Mouse (Mus musculus): ENCODE data around the gene Cd180.

The Cd180 gene

GRCm38 (mm10) chr13:102693341-102693801, at the start of gene Cd180:
Cd180 (plus strand) TSS chr13:102693558.
- no peak for DNase-seq (ENCODE audit: low read depth, low spot score)

GRCm38 (mm10) chr13:102644344-102644743, 49.0 kb upstream of the Cd180 start:
- DNase-seq (ENCODE audit: low read depth, low spot score): no peak

- DNase-seq (ENCODE audit: low read depth, low spot score): peak; percentile 61
These were observed 48.4 kb upstream of the Cd180 start for GRCm38 (mm10) chr13:102644789-102645551.

- DNase-seq (ENCODE audit: low read depth, low spot score): no peak
These were observed 47.0 kb upstream of the Cd180 start for GRCm38 (mm10) chr13:102646271-102646771.

GRCm38 (mm10) chr13:102647511-102647910, 45.8 kb upstream of the Cd180 start:
- no peak for DNase-seq (ENCODE audit: low read depth, low spot score)

- DNase-seq (ENCODE audit: low read depth, low spot score): no peak
These were observed 41.0 kb upstream of the Cd180 start for GRCm38 (mm10) chr13:102652303-102652889.

GRCm38 (mm10) chr13:102655071-102655570, 38.2 kb upstream of the Cd180 start:
- no peak for DNase-seq (ENCODE audit: low read depth, low spot score)

- no peak for DNase-seq (ENCODE audit: low read depth, low spot score)
These were observed 37.1 kb upstream of the Cd180 start for GRCm38 (mm10) chr13:102656153-102656690.

- DNase-seq (ENCODE audit: low read depth, low spot score): no peak
These were observed 35.0 kb upstream of the Cd180 start for GRCm38 (mm10) chr13:102658223-102658839.

GRCm38 (mm10) chr13:102664041-102664440, 29.3 kb upstream of the Cd180 start:
- no peak for DNase-seq (ENCODE audit: low read depth, low spot score)

- no peak for DNase-seq (ENCODE audit: low read depth, low spot score)
These were observed 28.3 kb upstream of the Cd180 start for GRCm38 (mm10) chr13:102664843-102665587.

- DNase-seq (ENCODE audit: low read depth, low spot score): no peak
These were observed 27.6 kb upstream of the Cd180 start for GRCm38 (mm10) chr13:102665588-102666232.

GRCm38 (mm10) chr13:102666233-102666614, 27.1 kb upstream of the Cd180 start:
- no peak for DNase-seq (ENCODE audit: low read depth, low spot score)

- no peak for DNase-seq (ENCODE audit: low read depth, low spot score)
These were observed 26.6 kb upstream of the Cd180 start for GRCm38 (mm10) chr13:102666731-102667130.

GRCm38 (mm10) chr13:102667401-102667800, 26.0 kb upstream of the Cd180 start:
- no peak for DNase-seq (ENCODE audit: low read depth, low spot score)

GRCm38 (mm10) chr13:102667842-102668241, 25.5 kb upstream of the Cd180 start:
- no peak for DNase-seq (ENCODE audit: low read depth, low spot score)

- DNase-seq (ENCODE audit: low read depth, low spot score): no peak
These were observed 24.4 kb upstream of the Cd180 start for GRCm38 (mm10) chr13:102668933-102669332.

GRCm38 (mm10) chr13:102669522-102670256, 23.7 kb upstream of the Cd180 start:
- DNase-seq (ENCODE audit: low read depth, low spot score): no peak

GRCm38 (mm10) chr13:102670503-102670902, 22.9 kb upstream of the Cd180 start:
- DNase-seq (ENCODE audit: low read depth, low spot score): no peak

GRCm38 (mm10) chr13:102674083-102674482, 19.3 kb upstream of the Cd180 start:
- no peak for DNase-seq (ENCODE audit: low read depth, low spot score)

All from telencephalon, adult 2 months (tissue).